Mouse (Mus musculus) kidney, adult 8-10 months (tissue): Measurements from ENCODE around the gene Celf2.
"Not testable (repeated sequence)": the region's sequence is repeated elsewhere in the genome, so short reads cannot be mapped to it uniquely, and the experiment has no call there.

ENCODE experiments used
- DNase-seq, 2 experiments: peaks; one replicate each; pipeline ENCODE4 v3.0.0; 2022

Gene Celf2

DNA sequence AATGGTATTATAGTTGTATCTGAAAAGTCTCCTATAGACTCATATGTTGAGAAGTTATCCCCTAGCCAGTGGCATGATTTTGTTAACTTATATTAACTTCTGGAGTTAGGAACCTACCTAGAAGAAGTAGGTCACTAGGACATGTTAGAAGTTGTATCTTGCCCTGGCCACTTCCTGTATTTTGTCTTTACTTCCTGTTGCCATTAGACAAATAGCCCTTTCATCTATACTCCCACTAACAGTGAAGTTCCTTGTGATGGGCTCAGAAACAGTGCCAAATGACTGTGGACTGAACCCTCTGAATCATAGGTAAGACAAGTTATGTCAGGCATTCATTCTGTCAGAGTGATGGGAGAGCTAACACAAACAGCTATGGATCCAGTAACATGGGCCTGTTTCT is 926.7 kb downstream of the Celf2 start:
- no peak for DNase-seq

DNA sequence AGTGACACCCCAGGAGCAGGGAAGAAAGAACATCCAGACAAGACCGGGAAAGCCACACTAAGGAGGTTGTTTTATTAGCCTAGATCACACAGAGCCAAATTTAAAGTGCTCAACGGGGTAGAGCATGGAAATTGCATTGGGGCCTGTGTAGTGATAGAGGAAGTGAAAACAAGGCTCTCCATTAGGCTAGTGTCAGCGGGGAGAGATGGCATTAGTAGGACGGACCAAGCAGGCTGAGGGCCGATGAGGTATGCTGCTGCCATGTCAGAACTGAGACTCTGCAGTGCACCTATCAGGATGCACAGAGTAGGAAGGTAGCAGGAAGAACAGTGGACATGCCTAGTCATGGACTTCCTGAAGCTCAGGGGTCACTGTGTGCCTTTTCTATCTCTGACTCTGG is 929.3 kb downstream of the Celf2 start:
- no peak for DNase-seq

DNA sequence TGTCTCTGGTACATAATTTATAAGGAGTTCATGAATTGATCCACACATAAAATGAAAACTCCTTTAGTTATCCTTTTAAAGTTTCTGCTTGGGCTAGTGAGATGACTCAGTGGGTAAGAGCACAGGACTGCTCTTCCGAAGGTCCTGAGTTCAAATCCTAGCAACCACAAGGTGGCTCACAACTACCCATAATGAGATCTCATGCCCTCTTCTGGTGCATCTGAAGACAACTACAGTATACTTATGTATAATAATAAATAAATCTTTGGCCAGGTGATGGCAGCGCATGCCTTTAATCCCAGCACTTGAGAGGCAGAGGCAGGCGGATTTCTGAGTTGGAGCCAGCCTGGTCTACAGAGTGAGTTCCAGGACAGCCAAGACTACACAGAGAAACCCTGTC is 934.0 kb downstream of the Celf2 start:
- not testable (repeated sequence) for DNase-seq

DNA sequence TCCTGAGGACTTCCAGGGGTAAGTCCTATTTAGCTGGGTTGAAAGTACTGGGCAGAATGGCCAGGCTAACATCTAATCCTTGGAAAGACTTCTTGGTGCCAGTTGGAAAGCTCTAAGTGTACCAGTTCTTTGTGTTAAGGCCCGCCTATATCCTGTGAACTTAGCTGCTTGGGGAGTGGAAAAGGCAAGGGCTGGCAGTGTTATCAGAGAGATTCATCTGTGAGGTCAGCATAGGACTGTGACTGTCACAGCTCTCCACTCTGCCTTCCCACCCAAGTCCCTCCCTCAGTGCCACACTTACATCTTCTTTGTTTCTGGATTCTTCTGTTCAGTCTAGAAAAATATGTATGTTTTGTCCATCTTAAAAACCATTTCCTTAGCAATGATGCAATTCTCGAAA is 935.7 kb downstream of the Celf2 start:
- no peak for DNase-seq

DNA sequence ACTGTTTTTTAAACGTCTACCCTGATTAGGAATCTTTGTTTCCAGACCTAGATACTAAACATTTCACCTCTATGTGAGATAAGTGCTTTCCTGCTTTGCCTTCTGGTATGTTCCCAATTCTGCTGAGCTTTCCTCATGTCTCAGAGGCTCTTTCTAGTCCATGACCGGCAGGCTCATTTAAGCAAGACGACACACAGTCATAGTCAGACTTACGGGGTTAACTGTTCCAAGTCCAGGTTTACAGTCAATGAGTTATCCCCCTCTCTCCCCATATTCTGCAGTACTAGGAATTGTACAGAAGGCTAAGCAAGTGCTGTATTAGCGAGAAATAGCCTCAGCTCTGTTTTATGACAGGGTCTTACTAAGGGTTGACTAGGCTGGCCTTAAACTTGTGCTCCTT is 936.4 kb downstream of the Celf2 start:
- DNase-seq, result no peak

DNA sequence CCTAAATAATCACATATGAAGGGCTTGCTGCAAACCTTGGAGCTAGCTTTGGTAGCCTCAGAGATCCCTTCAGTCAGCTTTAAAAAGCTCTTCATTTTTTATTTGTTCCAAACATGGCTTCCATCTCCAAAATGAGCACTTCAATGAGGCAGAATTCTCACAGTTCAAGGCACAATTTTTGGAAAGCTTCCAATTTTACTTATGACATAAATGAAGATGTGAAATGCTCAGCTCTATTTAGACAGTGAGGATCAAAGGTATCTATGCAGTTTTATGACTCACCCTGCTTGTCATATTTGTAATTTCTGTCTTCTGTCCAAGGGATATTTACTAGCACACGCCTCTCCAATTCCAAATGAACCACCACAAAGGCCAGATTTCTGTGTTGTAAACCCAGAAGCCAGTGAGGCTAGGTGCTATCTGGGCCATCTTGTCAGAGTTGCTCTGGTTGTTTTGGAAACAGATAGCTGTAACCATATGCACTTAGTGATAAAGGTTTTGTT is 940.3 kb downstream of the Celf2 start:
- DNase-seq, result no peak

DNA sequence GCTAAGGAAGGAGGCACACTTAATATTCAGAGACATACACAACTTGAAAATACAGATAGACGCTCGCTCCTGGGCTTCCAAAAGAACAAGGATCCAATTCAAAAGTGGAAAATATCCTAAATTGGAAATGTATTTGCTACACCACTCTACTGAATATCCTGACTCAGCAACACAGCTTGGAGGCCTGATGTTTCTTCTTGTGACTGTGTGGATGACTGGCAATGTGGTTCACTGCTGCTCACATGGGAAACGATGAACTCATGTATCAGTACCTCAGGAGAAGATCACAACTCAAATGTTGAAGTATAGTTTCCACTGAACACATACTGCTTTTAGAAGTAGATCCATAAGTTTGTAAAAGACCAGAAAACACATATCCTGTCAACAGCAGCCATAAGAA is 944.2 kb downstream of the Celf2 start:
- DNase-seq, result no peak

DNA sequence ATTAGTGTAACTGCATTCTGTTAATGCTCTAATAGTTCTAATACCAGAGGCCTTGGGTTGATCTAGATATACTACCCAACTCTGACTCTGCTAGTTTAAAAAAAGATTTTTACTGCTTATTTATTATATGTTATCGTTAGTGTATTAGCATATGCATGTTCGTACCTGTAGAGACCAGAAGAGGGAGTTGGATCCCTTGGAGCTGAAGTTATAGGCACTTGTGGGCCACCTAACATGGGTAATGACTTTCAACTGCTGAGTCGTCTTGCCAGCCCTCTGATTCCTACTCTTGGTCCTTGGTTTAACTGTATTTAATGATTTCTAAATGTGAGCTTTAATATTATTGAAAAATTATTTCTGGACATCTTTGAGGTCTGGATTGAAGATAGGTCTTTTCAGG is 948.0 kb downstream of the Celf2 start:
- DNase-seq, result no peak

DNA sequence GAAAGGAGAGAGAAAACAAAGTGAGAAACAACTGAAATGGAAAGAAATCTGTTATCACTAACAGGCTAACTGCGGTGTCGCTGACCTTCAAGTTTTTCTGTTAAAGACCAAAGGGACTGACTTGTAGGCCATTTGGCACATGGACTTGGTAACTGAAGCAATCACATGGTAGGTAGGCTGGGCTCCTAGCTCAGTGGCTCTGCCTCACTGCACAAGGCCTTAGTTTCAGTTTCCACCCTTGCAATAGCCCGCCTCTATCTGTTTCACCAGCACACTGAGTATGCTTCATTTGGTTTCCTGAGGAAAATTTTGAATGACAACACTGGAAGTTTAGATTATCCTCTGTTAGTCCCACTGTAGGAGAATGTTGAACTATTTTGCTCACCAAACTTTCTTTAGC is 948.6 kb downstream of the Celf2 start:
- DNase-seq, result no peak

DNA sequence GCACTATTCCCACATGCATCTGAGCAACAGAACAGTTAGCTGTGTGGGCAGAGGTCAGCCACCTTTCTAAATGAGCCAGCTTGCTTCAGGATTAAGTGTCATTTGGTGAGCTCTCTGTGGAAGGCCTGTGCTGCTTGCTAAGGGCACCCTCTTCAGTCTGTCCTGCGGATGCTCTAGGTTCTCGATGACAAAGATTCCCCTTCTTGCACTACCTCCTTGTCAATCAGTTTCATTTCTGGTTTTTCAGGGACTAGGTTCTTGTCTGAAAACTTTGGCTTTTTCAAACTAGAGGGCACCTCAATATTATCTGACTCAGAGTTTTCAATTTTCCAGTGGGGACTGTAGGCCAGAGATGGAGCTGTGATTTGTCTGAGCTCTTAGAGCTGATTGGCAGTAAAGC is 949.8 kb downstream of the Celf2 start:
- DNase-seq, result no peak

DNA sequence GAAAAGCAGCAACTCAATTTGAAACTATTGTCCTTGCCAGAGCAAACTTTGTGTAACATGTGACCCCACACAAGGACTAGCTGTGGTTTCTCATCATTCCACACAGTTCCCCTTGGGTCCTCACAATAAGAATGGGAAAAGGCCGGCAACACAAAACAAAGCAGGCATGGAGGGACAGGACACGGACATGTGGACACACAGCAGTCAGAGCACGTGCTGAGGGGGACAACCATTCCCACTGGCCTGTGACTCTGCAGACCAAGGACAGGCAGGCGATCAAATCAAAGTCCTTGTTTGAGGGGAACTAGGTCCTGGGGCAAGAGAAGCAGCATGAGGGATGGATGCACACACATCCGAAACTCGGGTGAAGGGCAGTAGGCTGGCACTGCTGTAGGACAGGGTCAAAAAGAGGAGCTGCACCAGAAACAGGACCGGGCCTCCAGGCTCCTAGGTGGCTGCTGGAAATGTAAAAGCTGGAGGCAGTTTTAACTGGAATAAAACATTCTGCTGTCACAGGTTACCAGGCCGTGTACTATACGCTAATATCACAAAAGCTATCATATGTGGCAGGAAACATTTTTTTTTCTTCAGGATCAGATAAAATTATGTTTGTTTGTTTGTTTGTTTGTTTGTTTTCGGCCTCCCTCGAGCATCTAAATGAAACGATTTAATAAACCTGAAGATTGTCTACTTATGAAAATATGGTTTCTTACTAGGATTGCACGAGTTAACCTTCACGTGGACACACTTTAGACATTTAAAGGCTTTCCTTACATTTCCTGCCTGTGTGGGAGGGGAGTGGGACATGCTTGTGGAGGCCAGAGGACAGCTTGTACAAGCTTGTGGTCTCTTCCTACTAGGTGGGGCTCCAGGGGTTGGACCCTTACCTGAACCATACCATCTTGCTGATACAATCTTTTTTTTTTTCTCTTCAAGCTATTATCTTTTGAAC is 950.8 kb downstream of the Celf2 start:
- no peak for DNase-seq

DNA sequence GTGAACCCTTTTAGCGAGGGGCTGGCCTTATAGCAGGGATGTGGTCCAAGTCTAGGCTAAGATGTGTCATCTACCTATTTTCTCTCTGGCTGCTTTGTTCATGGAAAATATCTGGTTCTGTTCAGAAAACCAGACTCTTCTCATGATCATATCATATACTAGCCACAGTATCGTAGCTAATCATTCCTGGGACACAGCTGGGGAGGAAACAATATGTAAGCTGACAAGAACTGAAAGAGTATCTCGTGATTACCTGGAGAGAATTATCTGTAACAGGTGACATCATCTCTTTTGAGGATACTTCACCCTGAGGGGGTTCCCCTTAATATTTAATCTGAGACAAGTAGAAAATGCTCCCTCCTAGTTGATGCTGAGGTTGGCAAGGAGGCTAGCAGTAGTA is 951.6 kb downstream of the Celf2 start:
- no peak for DNase-seq

DNA sequence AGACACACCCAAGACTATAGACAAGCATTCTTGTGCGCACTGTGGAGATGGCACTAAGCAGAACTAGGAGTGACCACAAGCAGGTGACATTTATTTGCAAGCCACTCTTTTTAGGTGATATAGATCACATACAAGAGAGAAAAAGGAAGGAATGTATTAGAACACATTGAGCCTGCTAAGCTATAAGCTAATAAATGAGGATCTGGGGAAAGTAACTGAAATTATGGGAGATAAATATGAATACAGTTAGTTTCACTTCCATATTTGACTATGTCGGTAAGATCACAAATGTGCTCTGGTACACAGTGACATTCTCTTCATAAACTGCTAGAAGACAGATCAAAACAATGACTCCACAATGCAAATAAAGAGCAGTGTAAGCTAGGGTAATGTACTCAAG is 952.5 kb downstream of the Celf2 start:
- no peak for DNase-seq

DNA sequence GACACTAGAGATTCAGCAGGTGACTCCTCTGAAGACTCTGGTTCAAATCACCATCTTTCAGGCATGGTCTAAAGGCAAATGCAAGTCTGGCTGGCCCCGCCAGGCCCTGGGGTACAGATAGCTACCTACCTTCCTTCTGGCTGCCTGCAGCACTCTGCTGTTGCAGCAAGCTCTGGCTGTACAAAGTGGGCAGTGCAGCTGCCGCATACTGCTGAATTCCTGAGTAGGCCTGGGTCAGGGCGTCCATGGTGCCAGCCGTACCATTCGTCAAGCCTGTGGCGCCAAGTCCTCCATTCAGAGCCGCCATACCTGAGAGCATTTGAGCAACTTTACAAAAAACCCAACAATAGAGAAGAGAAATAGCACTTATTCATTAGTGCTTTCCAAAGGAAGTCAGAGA is 955.7 kb downstream of the Celf2 start:
- DNase-seq, result no peak

DNA sequence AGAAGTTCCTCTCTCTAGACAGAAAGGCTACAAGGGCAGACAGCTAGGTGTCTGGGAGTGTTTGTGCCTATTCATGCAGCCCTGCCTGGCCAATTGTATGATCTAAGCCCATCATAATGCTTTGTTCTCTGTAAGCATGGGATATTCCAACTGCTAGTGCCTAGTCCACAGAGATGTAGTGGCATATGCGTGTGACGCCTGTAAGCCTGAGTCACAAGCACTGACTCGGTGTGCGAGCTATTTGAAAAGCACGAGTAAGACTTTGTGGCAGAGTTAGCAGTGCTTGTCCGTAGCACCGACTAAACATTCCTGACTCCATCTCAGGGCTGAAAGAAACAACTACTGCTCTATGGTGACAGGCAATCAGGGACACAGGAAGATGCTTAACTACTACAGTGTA is 960.1 kb downstream of the Celf2 start:
- no peak for DNase-seq

DNA sequence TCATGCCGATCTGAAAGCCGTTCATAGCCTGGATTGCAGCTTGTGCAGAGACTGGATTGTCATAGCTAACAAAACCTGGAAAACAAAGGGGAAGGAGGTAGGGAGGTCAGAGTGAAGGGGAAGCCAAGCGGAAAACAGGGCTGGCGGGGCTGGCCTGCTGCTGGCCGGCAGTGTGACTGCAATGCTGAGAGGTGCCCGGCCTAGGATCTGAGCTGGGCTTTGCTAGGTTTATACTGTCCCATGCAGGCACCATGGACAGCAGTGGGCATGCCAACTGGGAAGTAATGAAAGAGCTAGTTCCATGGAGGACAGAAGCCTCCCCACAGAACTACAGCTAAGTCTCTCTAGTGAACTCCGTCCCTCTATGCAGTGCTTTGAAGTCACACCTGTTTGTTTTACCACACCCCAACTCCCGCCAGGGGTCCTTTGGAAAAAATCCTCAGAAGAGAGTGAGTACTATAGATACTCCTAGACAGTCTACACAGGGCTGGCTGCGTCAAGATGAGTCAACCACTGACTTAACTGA is 962.2 kb downstream of the Celf2 start:
- peak in 1 of 2 experiments; percentile 9 for DNase-seq

DNA sequence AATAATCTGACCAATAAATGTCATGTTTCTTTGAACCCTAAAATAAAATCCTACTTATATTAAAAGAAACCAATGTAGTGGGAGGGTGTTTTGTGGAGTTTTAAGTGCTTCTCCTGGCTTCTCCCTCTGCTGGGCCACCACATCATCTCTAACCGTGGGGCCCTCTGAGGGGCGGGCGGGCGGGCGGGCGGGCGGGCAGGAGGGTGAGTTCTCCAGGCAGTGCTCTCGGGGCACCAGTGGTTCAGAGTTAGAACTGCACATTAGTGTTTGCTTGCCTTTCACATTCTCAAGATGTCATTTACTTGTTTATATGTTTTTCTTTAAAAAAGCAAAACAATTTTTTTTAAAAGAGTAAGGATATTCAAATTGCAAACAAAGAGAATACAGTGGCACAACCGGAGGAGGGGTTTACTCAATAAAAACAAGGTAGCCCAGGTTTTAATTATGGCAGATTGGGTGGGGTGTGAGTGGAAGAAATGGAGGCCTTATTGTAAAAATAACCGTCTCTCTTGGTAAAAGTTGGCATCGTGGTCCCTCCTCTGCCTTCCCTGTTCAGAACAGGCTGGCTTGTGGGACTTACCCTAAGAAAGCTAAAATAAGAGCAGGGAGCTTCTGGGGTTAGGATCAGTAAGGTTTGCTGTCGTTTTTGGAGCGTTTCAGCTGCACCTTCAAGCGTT is 962.8 kb downstream of the Celf2 start:
- DNase-seq, result no peak

DNA sequence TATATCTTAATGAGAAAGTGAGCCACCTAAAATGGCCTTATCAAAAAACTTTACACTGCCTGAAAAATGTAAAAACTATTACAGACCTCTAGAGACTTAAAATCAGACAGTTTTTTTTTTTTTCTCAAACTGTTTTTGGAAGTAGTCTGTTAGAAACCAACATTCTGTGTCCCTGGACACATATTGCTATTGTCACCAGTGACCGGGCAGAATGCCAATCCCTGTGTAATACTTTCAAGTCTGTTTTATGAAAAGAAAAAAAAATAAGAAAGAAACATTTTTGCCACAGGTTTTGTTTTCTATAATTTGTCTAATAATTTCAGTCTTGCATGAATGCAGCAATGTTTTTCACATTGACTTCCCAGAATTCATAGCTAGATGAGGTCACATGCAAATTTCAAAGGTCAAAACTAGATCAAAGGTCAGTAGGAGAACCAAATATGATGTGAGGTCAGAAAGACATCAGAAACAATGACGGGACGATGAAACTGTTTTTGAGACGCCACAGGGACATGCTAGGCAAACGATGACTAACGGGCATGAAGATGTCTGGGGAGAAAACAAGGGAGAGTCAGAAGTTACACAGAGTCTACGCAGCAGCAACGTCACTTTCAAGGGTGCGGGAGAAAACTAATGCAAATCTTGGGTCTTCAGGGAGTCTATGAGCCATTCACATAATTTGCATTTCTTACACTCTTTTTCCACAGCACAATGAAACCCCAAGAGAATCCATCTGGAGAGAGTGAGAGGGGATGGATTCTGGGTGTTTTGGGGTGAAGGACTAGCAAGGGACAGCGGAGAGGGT is 964.0 kb downstream of the Celf2 start:
- DNase-seq, result peak in 1 of 2 experiments; percentile 13

DNA sequence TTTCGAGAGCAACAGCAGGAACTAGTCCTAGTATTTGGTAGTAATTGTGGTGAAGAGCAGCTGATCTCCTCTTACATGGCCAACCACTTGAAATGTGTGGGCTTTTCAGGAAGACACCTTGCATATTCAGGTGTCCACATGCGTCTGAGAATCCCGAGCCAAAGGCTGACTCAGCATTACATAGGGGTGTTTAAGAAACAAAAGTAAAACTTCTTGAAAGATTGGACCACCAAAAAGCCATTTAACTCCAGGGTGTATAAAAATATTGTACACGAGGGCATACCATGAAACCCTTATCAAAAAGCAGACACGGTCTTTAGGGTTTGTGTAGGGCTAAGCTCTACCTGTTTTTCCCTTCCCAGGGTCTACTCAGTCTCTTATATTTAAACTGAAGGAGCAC is 965.7 kb downstream of the Celf2 start:
- no peak for DNase-seq

DNA sequence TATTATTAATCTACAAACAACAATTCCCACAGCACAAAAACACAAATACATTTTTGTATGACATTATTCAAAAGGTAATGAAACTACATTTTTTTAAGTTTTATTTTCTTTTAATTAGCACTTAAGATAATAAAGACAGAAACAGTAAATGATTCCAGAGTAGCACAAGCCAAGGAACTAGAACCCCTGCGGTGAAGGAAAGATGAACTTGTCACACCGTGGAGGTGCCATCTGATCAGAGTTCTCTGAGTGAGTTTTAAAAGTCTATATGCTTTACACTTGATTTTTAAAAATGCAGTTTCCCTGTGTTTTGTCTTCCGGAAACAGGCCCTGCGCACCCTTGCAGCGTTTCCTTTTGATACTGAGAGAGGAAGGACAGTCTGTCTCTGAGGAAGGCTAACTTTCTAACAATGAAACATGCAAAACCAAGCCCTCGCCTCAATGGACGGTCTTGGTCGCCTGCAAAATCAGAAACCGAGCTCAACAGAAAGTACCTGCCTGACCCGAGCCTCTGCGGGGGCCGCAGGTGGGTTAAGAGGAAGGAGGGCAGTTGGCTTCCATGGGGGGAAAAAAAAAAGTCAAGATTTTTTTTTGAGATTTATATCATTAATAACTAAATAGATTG is 966.7 kb downstream of the Celf2 start:
- DNase-seq, result no peak

DNA sequence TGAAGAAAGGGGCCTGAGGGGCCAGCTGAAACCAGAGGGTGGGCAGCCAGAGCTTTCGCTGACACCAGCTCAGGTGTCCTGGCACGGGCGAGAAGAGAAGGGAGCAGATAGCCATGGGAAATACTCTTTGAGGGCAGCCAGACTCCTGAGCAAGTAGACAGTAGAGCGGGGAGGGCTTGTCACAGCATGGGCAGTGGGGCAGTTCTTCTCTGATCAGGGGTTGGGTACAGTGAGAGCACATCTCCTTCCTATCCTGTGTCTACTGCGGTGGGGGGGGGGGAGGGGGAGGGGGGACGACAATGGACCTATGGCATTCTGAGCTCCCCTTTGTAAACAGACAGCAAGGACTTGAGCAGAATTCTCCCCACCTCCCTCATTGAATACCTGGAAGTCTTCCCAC is 968.5 kb downstream of the Celf2 start:
- DNase-seq, result no peak

DNA sequence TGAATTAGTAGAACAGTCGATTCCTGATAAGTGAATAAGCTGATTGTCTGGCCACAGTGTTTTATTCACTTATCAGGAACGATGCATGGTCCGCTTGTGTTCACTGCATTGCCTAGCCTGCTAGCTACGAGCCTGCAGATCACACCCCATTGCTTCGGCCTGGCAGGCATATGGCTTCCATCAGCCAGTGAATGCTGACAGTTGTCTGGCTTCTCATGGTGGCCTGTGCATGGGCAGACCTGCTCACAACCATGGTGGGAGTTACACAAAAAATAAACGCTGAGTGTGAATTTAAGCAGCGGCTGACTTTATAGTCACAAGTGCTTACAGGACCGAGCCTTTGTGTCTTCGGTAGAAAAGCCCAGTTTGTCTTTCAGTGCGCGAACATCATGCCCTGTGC is 969.3 kb downstream of the Celf2 start:
- no peak for DNase-seq

DNA sequence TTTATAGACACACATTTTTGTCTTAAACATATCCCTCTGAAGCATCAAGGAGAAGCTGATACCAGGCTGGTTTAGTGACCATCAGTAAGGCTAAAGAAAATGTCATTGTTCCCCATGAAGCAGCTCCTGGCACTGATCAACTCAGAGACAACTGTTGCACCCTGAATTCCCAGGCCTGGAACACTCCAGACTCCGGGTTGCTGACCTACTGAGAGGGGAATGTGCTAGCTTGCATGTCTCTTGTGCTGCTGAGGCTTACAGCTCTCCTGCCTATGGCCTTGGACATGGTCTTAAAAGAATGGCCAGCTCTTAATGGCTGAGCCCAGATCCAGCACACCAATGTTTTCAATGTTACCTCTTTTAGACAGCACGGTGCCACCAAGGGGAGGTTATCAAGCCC is 970.9 kb downstream of the Celf2 start:
- DNase-seq, result no peak
